Mouse (Mus musculus) gastrocnemius, postnatal 36 days (tissue): ENCODE data around the gene Uap1. TPM values are rescaled to one million over a fixed set of nuclear protein-coding genes. Genes with fewer than 3 reads are reported as not detected.
A peak's percentile ranks its signal among the peaks of the same experiment; 100 is the strongest.

Experiments used
- DNase-seq, 2 experiments: peaks; one replicate each; pipeline ENCODE4 v3.0.0; 2022
- intact Hi-C: fragments of 180-260 bp; cut with DNase I; formaldehyde crosslinking; loops from one replicate; pipeline ENCODE4 v1.15.1; 2025
- total RNA-seq, 2 experiments: library from RNA; stranded (reverse); gene quantifications; 2 replicates each; pipeline ENCODE4 v1.2.3; 2021

Gene Uap1
- total RNA-seq, 2 experiments from 2014 or later: 44.6 to 52.2 TPM

DNA sequence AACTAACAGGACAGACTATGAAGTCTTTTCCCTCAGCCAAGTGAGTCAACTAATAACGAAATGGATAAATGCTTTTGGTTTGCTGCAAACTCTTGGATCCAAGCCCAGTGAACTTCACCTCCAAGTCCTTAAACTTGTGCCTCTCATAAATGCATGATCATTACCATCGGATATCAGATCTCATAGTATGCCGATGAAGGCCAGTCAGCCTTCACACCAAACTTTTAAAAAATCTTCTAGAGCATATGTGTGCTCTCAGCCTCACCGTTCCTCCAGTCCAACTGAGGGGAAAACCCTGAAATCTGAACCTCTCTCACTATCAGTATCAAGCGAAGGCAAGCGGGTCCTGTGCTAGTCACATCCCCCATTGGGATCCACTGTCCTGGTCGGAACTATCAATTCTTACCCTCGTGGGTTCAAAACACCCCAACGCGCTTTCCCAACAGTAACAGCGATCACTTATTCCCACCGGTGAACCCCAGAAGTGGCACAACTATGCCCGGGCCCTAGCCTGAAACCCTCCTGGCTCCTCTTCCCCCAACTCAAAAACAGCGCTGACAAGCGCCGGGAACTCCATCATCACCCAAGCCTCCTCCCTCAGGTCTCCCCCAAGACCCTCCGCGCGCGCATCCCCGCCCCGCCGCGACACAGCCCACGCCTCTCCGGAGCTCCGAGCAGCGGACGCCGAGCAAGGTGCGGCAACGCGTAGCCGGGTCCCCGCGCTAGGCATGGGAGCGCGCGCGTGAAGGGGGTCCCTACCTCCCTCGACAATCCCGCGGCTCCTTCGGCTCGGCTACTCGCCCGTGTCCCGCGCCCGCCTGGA lies 555 bp downstream of the Uap1 start:
- intact Hi-C loops: no loop called here
- DNase-seq: no peak

DNA sequence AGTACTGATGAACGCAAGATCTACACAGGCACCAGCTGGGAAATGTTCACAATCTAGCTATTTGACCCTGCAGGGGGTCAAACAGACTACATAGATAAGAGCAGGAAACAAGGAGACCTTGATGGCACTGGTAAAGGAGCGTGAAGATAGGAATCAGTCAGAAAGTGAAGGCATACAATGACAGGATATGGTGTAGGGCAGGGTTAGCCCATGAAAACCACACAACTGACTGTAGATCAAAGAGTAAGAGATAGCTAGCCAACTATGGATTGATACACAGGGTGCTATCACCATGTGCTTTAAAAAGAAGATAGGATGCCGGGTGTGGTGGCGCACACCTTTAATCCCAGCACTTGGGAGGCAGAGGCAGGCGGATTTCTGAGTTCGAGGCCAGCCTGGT lies 7.0 kb downstream of the Uap1 start:
- DNase-seq: no peak
- intact Hi-C loops: no loop called here

DNA sequence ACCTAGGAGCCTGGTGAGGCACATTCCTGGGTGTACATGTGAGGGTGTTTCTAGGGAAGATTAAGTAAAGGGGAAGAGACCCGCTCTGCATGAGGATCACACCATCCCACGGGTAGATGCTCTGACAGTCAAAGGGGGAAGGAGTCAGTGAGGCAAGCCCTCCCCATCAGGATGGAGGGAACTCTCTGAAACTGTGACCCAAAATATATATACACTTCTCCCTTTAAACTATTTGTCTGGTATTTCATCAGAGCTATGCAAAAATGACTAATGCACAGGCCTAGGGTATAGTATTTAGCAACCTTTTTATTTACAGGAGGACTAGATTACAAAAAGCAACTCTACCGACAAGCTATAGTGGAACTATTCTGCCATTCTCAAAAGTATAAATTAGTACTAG lies 9.8 kb downstream of the Uap1 start:
- intact Hi-C loops: no loop called here
- DNase-seq: no peak

DNA sequence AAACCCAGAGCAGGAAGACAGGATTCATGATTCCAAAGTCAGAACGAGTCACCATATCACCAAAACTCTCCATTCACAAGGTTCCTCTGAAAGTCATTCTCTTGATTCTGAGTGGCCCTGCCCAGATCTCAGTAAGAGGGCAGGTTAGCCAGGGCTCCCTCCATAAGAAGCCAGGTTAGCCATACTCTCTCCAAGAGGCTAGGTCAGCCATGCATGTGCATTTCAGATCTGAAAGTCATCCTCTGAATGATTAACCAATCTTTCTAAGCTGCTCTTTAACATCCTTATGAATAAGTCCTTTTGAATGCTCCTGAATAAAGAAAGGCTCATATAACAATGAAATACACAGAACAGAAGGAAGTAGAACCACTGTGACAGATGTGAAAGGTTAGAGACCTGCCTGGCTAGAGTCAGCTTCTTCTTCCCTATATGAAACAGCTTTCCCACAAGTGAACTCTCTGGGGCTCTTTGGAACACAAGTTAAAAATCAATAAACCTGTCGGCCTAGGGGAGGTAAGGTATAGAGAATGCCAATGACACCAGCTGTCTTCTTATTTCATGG lies 10.6 kb downstream of the Uap1 start:
- intact Hi-C loops: no loop called here
- DNase-seq: no peak

DNA sequence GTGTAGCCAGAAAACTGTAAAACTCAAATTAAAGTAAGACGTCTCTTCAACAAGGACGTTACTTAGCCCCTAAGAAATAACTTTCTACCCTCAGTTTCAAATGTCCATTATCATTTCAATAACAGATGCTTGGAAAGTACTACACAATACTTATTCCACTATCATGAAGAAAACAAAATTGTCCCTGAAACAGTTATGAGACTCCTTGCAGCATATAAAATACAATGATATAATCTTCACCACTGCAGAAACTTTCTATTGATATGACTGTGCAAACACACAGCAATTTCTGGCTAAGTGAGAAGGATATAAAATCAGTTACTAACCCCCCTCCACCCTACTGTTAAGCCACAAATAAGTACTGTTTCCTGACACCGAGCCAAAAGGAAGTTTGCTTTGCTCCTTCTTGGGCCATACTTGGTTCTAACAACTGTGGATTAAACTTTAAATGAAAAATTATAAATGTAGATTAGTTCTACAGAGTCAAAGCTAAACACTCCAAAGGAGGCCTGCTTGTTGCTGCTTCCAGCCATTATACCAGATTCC lies 11.3 kb downstream of the Uap1 start:
- intact Hi-C loops: no loop called here
- no peak for DNase-seq

DNA sequence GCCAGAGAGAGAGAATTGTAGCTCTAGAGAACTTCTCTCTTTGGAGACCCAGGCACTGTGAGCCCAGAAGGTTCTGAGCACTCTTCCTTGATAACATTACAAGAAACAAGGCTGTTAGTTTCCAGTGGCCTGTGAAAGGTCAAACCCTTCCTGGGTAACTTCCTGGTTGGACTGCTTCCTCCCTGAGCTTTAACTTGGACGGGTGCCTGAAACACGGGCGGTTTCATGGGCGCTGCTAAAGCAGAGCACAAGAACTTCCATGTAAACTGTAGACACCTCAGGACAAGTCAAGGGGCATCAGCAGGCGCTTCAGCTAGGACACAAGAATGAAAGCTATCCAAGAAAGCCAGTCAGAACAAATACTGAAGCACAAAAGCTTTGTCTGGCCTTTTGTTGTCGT lies 12.9 kb downstream of the Uap1 start:
- DNase-seq: peak in 1 of 2 experiments; percentile 27
- intact Hi-C loops: no loop called here

DNA sequence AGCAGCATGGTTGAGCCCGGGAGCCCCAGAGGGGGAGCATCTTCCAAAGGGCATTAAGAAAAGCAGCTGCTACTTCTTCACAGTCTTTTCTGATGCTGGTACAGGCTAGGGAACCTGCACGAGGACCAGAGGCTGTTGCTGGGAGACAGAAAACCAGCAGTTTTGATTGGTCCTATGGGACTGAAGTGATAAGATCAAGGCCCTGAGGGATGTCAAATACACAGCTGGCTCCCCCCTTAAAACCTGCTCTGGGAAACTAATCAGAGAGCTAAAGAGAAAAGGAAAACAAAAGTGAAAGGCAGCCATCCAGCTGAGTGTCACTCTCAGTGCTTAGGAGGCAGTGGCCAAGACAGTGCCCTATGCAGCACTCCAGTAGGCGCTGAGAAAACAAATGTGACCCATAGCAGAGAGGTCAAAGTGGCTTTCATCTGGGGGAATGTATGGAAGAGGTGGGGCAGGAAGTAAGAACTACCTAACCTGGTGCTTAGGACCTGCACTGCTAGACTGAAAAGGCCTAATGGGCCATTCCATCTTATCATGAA lies 14.3 kb downstream of the Uap1 start:
- DNase-seq: no peak
- intact Hi-C loops: no loop called here

DNA sequence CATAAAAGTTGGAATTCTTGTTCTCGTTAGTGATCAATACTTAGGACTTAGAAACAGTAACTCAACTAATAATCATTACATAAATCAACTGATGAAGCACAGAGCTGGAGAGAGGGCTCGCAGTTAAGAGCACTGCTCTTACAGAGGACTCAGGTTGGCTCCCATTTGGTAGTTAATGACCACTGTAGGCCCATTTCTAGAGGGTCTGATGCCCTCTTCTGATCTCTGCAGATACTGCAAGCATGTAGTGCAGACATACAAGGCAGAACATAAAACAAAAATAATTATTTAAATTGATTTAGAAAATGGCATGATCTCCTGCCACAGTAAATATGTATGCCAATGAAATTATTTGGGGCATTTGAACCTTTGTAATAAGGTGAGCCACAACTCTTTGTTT lies 15.1 kb downstream of the Uap1 start:
- intact Hi-C loops: no loop called here
- no peak for DNase-seq

DNA sequence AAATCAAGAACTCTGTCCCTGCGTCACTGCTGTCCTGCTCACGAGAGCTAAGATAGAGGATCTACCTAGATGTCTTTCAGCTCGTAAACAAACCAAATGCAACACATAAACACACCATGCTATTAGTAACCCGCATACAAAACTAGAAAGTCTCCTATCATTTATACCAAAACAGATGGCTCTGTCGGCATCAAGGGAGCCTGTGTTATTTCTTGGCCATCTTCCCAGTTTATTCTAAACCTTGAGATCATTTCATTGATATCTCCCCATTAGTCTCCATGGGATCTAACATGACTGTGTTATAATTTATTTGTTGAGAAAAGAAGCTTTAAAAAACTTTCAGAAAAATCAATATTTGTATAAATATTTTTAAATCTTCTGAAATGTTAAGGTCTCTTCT lies 19.0 kb downstream of the Uap1 start:
- DNase-seq: no peak
- intact Hi-C loops: no loop called here

DNA sequence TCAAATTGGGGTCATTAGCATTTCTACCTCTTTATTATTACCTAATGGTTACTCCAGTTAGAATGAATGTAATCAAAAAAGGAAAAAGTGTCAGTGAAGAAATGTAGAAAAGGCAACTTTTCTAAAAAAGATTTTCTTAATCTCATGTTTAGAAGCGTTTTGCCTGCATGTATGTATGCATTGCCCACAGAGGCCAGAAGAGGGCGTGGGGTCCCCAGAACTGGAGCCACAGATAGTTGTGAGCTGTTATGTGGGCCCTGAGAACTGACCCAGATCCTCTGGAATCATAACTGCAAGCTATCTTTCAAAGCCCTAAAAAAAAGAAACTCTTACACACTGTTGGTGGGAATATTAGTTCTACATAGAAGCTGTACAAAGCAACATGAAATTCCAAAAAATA lies 19.5 kb downstream of the Uap1 start:
- intact Hi-C loops: no loop called here
- no peak for DNase-seq

DNA sequence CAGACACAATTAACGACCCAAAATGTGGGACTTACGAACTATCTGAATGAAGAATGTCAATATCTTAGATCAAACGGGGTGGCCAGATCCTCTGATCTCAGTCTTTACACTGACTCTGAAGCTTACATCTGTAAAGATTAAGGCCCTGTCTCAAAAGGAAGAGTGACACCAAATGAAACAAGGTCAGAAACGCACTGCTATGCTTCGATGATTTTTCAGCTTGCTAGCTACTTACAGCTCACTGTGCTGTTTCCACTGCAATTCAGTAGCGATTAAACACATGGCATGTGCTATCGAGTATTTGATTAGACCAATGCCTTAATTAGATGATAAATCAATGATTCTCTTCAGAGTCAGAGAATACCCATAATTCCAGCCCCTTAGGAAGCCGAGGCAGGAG lies 20.8 kb downstream of the Uap1 start:
- intact Hi-C loops: no loop called here
- no peak for DNase-seq

DNA sequence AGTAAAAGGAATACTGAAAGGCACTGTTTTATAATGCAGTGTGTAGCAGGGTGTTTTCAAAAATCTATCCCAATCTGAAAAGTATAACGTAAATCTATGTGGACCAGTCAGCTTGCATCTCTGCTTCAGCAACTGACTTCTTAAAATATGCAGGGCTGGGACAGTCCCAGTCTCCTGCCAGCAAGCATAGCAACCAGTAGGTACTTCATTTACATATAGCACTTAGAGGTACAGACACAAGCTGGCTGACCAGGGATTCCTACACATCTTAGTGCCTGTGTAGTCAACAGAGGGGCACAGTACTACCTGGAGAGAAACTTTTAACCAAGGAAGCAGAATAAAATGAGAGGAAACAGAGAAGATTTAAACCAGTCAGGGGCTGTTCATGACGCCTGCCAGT lies 22.2 kb downstream of the Uap1 start:
- intact Hi-C loops: no loop called here
- no peak for DNase-seq

DNA sequence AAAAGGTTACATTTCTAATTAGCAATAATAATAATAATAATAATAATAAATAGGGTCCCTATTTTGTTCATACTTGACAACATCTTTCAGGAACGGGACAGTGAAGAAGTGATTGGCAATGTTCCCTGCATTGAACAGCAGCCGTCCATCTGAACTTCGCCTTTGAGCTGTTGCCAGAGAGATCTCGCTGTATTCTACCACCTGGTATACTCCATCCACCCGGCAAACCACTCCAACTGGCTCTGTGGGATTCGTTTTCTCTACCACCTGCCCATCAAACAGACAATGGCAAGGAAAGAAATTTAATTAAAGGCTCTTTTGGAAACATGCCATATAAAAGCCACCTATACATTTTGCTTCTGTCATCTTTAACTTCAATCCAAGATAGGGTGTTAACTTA lies 23.9 kb downstream of the Uap1 start:
- intact Hi-C loops: no loop called here
- DNase-seq: no peak

DNA sequence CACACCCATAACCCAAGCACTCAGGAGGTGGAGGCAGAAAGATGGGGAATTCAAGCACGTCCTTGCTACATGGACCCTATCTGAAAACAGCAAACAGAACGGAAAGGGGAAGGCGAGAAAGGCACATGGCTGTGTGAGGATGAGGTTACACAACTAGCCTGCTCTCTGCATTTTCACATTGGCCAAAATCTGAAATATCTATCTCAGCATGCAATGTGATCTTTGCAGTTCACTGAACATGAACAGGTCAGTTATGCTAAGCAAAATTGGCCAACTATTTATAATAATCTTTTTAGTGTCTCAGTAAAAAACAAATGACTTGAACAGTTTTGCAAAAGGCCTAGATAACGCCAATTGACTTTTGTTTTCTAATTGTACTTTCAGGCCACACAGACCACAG lies 25.0 kb downstream of the Uap1 start:
- intact Hi-C loops: no loop called here
- DNase-seq: no peak

DNA sequence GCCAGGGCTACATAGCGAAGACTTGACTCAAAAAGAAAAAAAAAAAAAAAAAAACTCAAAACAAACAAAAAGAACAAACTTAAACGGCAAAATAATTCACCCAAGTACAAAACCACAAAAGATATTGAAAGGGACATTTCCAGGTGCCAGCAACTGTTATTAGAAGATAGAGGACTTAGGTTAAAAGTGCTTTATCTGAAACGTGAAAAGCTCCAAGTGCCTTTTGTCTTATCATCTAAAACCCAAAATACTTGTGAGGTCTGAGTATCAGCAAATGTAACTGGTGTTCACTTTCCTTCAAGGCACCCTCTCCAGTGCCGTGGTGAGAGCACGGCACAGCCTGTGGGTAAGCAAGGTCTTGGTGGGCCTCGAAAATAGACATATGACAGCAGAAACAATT lies 26.2 kb downstream of the Uap1 start:
- intact Hi-C loops: no loop called here
- no peak for DNase-seq

DNA sequence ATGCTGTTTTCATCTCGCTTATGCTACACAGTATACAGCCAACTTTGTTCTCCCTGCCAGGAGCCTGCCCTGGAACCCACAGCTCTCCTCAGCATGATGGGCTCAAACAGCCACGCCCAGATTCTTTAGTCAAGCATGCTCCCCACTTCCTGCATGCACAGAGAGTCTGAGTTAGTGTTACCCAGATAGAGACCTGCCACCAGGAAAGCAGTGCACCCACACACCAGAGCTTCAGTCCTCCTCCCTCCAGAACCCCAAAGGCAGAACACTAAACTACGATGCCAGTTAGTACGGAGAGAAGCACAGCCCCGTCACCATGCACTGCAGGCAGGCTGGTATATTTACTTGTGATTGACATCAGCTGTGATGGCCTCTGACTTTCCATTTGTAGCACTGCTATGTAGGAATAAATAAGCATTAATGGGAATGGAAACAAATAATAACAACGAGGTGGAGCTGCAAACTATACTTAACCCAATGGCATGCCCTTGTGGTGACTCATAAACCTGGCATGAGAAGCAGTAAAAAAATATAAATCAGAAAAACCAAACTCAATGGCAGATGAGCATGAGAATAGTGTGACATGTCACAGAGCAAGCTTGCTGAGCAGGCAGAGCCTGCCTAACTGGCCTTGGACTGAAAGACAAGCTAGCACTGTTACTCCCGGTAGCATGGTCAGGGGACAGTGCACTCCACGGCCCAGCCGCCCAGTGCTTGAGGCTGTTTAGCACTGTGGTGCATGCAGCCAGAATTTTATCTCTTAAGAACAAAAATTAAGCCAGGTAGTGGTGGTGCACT lies 26.9 kb downstream of the Uap1 start:
- DNase-seq: no peak
- intact Hi-C loops: no loop called here

DNA sequence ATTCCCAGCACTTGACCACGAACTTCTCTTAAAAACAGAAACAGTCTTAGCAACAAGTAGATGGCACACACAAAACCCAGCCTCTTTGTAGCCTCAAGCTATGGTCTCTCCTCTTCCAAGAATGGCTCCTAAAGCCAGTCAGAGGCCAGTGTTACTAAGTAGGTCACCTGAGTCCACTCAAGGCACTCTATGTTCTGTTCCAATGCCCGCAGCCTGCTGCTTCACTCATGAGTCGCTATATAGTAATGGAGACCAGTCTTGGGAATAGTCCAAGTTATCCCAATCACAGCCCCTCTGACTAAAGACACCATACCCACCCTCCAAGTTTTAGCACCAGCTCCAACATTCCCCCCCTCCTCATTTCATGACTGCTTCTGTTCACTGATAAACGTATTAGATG lies 29.2 kb downstream of the Uap1 start:
- no peak for DNase-seq

DNA sequence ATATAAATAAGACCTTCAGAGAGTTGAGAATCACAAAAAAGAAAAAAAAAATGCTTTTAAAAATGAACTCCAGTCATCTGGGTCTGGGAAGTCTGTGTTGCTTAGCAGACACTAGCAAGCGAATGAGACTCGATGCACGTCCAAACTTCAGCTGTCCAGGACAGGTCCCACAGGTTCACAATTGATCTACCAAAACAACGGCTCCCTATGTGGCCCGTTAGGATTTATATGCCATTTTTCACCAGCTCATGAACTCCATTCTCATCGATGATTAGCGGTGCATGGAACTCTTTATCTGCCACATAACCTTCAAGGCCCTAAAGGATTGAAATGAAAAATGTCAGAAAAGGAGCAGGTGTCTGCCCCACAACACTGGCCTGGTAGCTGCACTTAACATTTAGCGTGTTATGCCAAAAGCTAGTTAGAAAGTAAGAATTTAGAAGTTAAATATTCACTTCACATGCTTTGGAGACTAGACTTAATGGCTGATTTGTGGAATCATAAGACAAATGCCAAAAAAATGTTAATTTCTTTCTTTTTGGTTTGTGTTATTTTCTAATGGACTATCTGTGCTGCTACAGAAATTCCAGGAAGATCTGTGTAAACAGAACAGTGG lies 32.4 kb downstream of the Uap1 start:
- intact Hi-C loops: no loop called here
- no peak for DNase-seq

More for the DNA sequence above, 29.2 kb downstream of the Uap1 start:
- intact Hi-C loops: no loop called here

DNA sequence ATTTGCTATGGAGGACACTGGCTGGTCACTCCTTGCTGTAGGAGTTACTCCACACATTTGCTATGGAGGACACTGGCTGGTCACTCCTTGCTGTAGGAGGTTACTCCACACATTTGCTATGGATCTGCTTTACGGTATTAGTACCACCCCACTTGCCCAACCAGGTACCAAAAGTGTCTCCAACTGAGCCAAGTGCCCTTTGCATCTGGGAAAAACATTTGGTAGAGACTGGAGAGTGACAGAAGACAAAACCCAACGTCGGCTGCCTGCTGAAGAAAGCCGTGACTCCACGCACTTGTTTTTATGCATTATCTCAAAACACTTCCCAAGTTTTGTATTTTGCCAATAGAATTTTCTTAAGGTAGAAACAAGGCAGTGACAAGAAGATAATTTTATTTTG lies 33.1 kb downstream of the Uap1 start:
- intact Hi-C loops: no loop called here
- DNase-seq: no peak

DNA sequence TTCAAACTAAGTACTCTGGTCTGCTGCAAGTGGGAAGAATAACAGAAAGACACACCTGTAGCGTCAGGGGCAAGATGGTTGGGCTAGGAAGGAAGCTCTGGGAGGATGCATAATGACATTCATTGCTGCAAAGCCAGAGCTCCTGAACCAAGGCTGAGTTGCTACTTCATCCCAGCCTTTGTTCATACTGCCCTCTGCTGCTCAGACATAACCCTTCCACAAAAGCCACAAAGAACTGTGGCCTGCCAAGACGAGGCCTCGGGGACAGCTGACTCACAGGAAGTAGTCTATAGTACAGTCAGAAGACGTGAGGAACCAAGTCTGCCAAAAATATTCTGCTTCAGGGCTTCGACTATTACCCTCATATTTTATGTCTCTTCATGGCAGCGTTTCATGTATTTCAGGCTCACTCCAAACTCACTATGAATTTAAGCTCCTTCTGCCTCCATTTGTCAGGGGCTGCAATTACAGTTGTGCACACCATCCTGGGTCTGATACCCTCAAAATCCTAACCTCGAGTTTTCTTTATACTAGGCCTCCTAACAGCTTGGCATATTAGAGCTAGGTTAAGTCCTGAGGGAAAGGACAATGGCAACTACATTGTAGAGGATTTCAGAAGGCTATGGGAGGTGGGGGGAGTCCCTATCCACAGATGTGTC lies 38.3 kb downstream of the Uap1 start:
- intact Hi-C loops: loop anchor here (5.0 to 10.0 kb wide), 3 partner anchors 169 to 602 kb away; partner anchors contain the start of genes Hsd17b7 and Nuf2
- DNase-seq: peak; percentile 32 to 57
